Mouse (Mus musculus) spleen, adult 2 months (tissue): Measurements from ENCODE around the gene Vps33a.
"Not testable (repeated sequence)": the region's sequence is repeated elsewhere in the genome, so short reads cannot be mapped to it uniquely, and the experiment has no call there.

Experiments used
- CTCF ChIP-seq: fragments of 200-500 bp; IDR thresholded peaks from 2 replicates; pipeline ENCODE4 v1.5.1; 2011; ENCODE audit warnings: mild to moderate bottlenecking, inconsistent platforms; ENCODE audit not compliant: insufficient read depth, insufficient read length, insufficient replicate concordance; ENCODE audit errors: extremely low read depth
- POLR2A ChIP-seq: fragments of 200-500 bp; IDR thresholded peaks from 2 replicates; pipeline ENCODE4 v1.6.1; 2011; ENCODE audit warnings: low read depth, low read length, inconsistent platforms

GRCm38 (mm10) chr5:123511426-123511825 is 61.4 kb downstream of the Vps33a start:
- TF ChIP-seq POLR2A, CTCF: not testable (repeated sequence)
